Mouse (Mus musculus): ENCODE data around the gene Pgam5. TPM values are rescaled to one million over a fixed set of nuclear protein-coding genes. Genes with fewer than 3 reads are reported as not detected.

The Pgam5 gene
- polyA plus RNA-seq, 1 experiment: 14.9 TPM

GRCm38 (mm10) chr5:110232346-110232745 lies 37.4 kb downstream of the Pgam5 start:
- H3K4me1 ChIP-seq (ENCODE audit: control insufficient read depth, insufficient read depth, insufficient read length): peaks cover 12% of the 10 kb centered on the region
- peaks cover 11% of the 10 kb centered on the region for H3K36me3 ChIP-seq (ENCODE audit: control insufficient read depth, insufficient read depth, low read length)
- H3K27ac ChIP-seq (ENCODE audit: insufficient read depth, low read length): peak overlapping the region; percentile 60; the same call in 1 of the 2 replicates
- H3K27me3 ChIP-seq (ENCODE audit: control insufficient read depth, insufficient read depth, low read length): no peaks in the 10 kb centered on the region
- TF ChIP-seq CTCF (IDR thresholded peaks at IDR 0.05; ENCODE audit: extremely low read depth, insufficient read depth, insufficient read length, insufficient replicate concordance) (no peak), POLR2A (IDR thresholded peaks at IDR 0.05; ENCODE audit: low read depth, low read length) (no peak)
- peak; percentile 17 to 29 for DNase-seq (ENCODE audit: low read depth in 1 of 2, low spot score in 2 of 2)
- no peak overlapping the region for H3K4me3 ChIP-seq (ENCODE audit: extremely low read depth, insufficient read depth, insufficient read length)
- WGBS: 14% methylated on average over 6 of the region's 6 CpGs

GRCm38 (mm10) chr5:110231638-110232037 lies 38.1 kb downstream of the Pgam5 start:
- peak overlapping the region; percentile 47 for H3K4me3 ChIP-seq (ENCODE audit: extremely low read depth, insufficient read depth, insufficient read length)
- H3K27me3 ChIP-seq (ENCODE audit: control insufficient read depth, insufficient read depth, low read length): no peaks in the 10 kb centered on the region
- peaks cover 12% of the 10 kb centered on the region for H3K4me1 ChIP-seq (ENCODE audit: control insufficient read depth, insufficient read depth, insufficient read length)
- TF ChIP-seq CTCF (IDR thresholded peaks at IDR 0.05; ENCODE audit: extremely low read depth, insufficient read depth, insufficient read length, insufficient replicate concordance) (no peak), POLR2A (IDR thresholded peaks at IDR 0.05; ENCODE audit: low read depth, low read length) (no peak)
- peaks cover 9% of the 10 kb centered on the region for H3K36me3 ChIP-seq (ENCODE audit: control insufficient read depth, insufficient read depth, low read length)
- no peak overlapping the region for H3K27ac ChIP-seq (ENCODE audit: insufficient read depth, low read length)
- no peak for DNase-seq (ENCODE audit: low read depth in 1 of 2, low spot score in 2 of 2)
- WGBS: 36% methylated on average over 13 of the region's 13 CpGs

DNA sequence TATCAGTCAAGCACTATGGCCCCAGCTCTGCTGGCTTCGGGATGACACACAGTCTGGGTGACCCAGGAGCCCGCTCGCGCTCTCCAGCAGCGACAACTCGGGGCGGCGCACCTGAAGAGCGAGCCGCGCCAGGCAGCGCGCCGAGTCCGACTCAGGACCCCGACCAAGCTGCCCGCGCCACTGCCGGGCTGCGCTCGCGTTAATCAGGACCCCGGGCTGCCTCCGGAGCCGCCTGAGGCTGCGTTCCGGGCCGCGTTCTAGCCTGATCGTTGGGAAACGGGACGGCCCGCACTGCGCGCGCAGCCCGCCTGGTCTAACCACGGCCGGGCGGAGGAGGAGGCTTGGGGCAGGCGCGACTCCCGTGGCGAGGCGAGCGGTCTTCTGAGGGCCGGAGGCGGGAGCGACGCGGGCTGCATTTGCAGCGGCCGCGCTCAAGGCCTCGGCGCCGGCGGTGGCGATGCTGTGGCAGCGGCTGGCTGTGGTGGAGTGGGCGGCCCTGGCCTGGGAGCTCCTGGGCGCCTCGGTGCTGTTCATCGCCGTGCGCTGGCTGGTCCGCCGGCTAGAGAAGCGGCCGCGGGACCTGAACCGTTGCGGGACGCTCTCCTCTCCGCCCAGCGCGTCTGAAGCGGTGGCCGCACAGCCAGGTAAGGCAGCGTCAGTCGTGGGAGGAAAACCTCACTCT lies 38.8 kb downstream of the Pgam5 start, which contains the start of gene Ankle2:
TSS of gene Ankle2 (plus strand) at position 225 of the 682 bp plus-strand sequence.
- Histone ChIP-seq H3K36me3 (ENCODE audit: control insufficient read depth, insufficient read depth, low read length) (peaks cover 7% of the 10 kb centered on the region), H3K4me1 (ENCODE audit: control insufficient read depth, insufficient read depth, insufficient read length) (peaks cover 12% of the 10 kb centered on the region), H3K27me3 (ENCODE audit: control insufficient read depth, insufficient read depth, low read length) (no peaks in the 10 kb centered on the region), H3K27ac (ENCODE audit: insufficient read depth, low read length) (peak within 1 kb of the TSS; percentile 98), H3K4me3 (ENCODE audit: extremely low read depth, insufficient read depth, insufficient read length) (peak within 1 kb of the TSS; percentile 99)
- peak; percentile 80 to 86 for DNase-seq (ENCODE audit: low read depth in 1 of 2, low spot score in 2 of 2)
- WGBS: under 1% methylated on average over 81 of the region's 81 CpGs
- TF ChIP-seq CTCF (IDR thresholded peaks at IDR 0.05; ENCODE audit: extremely low read depth, insufficient read depth, insufficient read length, insufficient replicate concordance): no peak
- peak; percentile 71 for TF ChIP-seq POLR2A (IDR thresholded peaks at IDR 0.05; ENCODE audit: low read depth, low read length)

- H3K4me3 ChIP-seq (ENCODE audit: extremely low read depth, insufficient read depth, insufficient read length): peak overlapping the region; percentile 99
- DNase-seq (ENCODE audit: low read depth in 1 of 2, low spot score in 2 of 2): no peak
- no peak for TF ChIP-seq CTCF (IDR thresholded peaks at IDR 0.05; ENCODE audit: extremely low read depth, insufficient read depth, insufficient read length, insufficient replicate concordance)
- no peak for TF ChIP-seq POLR2A (IDR thresholded peaks at IDR 0.05; ENCODE audit: low read depth, low read length)
- H3K27ac ChIP-seq (ENCODE audit: insufficient read depth, low read length): peak overlapping the region; percentile 98
- H3K36me3 ChIP-seq (ENCODE audit: control insufficient read depth, insufficient read depth, low read length): peaks cover 5% of the 10 kb centered on the region
- WGBS: 5% methylated on average over 8 of the region's 8 CpGs
- H3K4me1 ChIP-seq (ENCODE audit: control insufficient read depth, insufficient read depth, insufficient read length): peaks cover 12% of the 10 kb centered on the region
- H3K27me3 ChIP-seq (ENCODE audit: control insufficient read depth, insufficient read depth, low read length): no peaks in the 10 kb centered on the region
Observed at GRCm38 (mm10) chr5:110230401-110230779, 39.3 kb downstream of the Pgam5 start.

DNA sequence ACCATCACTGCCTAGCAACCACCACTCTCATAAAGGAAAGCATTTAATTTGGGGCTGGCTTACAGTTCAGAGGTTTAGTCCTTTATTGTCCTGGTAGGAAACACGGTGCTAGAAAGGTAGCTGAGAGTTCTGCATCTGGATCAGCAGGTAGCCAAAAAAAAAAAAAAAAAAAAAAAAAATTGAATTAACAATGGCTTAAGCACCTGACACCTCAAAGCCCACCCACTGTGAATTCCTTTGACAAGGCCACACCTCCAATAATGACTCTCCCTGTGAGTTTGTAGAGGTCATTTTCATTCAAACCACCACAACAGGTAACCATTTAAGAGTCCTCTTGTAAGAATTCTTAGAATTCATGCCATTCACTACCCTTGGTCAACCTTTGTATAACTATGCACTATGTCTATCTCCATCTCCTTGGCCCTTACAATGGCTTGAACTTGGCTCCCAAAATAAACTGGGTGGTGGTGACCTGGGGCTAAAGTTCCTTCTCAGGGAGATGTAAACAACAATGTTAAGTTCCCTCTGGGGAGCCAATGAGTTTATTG lies 42.3 kb downstream of the Pgam5 start:
- DNase-seq (ENCODE audit: low read depth in 1 of 2, low spot score in 2 of 2): no peak
- Histone ChIP-seq H3K4me3 (ENCODE audit: extremely low read depth, insufficient read depth, insufficient read length) (no peak overlapping the region), H3K4me1 (ENCODE audit: control insufficient read depth, insufficient read depth, insufficient read length) (peaks cover 9% of the 10 kb centered on the region), H3K27me3 (ENCODE audit: control insufficient read depth, insufficient read depth, low read length) (no peaks in the 10 kb centered on the region), H3K27ac (ENCODE audit: insufficient read depth, low read length) (no peak overlapping the region), H3K36me3 (ENCODE audit: control insufficient read depth, insufficient read depth, low read length) (peaks cover 4% of the 10 kb centered on the region; the same call in 1 of the 2 replicates)
- WGBS: 94% methylated on average over 1 of the region's 1 CpGs
- no peak for TF ChIP-seq POLR2A (IDR thresholded peaks at IDR 0.05; ENCODE audit: low read depth, low read length)
- no peak for TF ChIP-seq CTCF (IDR thresholded peaks at IDR 0.05; ENCODE audit: extremely low read depth, insufficient read depth, insufficient read length, insufficient replicate concordance)

DNA sequence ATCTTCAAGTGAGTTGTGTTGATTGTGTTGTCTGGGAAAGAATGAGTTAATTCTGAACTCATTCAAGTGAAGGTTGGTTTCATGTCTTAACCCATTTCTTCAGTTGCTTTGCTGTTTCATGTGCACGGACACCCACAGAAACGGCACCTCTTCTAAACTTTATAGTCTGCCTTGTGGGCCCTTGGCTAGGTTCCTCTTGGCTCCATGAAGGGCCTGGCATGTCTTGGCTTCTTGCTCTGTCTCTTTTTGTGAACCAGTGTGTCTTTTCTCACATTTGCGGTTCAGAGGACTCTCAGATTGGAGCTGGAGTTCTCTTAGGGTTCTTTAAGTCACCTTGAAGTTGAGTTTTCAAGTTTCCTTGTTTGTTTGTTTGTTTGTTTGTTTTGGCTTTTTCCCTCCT lies 44.7 kb downstream of the Pgam5 start:
- H3K36me3 ChIP-seq (ENCODE audit: control insufficient read depth, insufficient read depth, low read length): peaks cover 22% of the 10 kb centered on the region
- no peaks in the 10 kb centered on the region; the same call in 1 of the 2 replicates for H3K4me1 ChIP-seq (ENCODE audit: control insufficient read depth, insufficient read depth, insufficient read length)
- 89% methylated on average over 3 of the region's 3 CpGs for WGBS
- no peak for TF ChIP-seq CTCF (IDR thresholded peaks at IDR 0.05; ENCODE audit: extremely low read depth, insufficient read depth, insufficient read length, insufficient replicate concordance)
- TF ChIP-seq POLR2A (IDR thresholded peaks at IDR 0.05; ENCODE audit: low read depth, low read length): no peak
- H3K27ac ChIP-seq (ENCODE audit: insufficient read depth, low read length): no peak overlapping the region
- no peak overlapping the region for H3K4me3 ChIP-seq (ENCODE audit: extremely low read depth, insufficient read depth, insufficient read length)
- no peaks in the 10 kb centered on the region for H3K27me3 ChIP-seq (ENCODE audit: control insufficient read depth, insufficient read depth, low read length)
- no peak for DNase-seq (ENCODE audit: low read depth in 1 of 2, low spot score in 2 of 2)

- no peak overlapping the region for H3K27ac ChIP-seq (ENCODE audit: insufficient read depth, low read length)
- no peak for DNase-seq (ENCODE audit: low read depth in 1 of 2, low spot score in 2 of 2)
- 91% methylated on average over 6 of the region's 6 CpGs for WGBS
- H3K27me3 ChIP-seq (ENCODE audit: control insufficient read depth, insufficient read depth, low read length): no peaks in the 10 kb centered on the region
- TF ChIP-seq POLR2A (IDR thresholded peaks at IDR 0.05; ENCODE audit: low read depth, low read length) (no peak), CTCF (IDR thresholded peaks at IDR 0.05; ENCODE audit: extremely low read depth, insufficient read depth, insufficient read length, insufficient replicate concordance) (no peak)
- H3K4me1 ChIP-seq (ENCODE audit: control insufficient read depth, insufficient read depth, insufficient read length): no peaks in the 10 kb centered on the region
- peaks cover 32% of the 10 kb centered on the region for H3K36me3 ChIP-seq (ENCODE audit: control insufficient read depth, insufficient read depth, low read length)
- H3K4me3 ChIP-seq (ENCODE audit: extremely low read depth, insufficient read depth, insufficient read length): no peak overlapping the region
Observed at GRCm38 (mm10) chr5:110222757-110223156, 47.0 kb downstream of the Pgam5 start.
